Mouse (Mus musculus) kidney, adult 2 months (tissue): ENCODE data around the gene Flywch1. TPM values are rescaled to one million over a fixed set of nuclear protein-coding genes. Genes with fewer than 3 reads are reported as not detected.

ENCODE experiments used
- DNase-seq: peaks from one replicate; pipeline ENCODE4 v3.0.0; 2021
- H3K27ac ChIP-seq: fragments of 200-500 bp; 2 replicates; pipeline ENCODE4 v1.5.1; 2012; ENCODE audit warnings: low read depth, low read length, control low read depth, inconsistent platforms; ENCODE audit not compliant: insufficient read depth
- H3K27me3 ChIP-seq: fragments of 200-500 bp; replicated peaks from 2 replicates; pipeline ENCODE4 v1.6.1; 2012; ENCODE audit warnings: mild to moderate bottlenecking, moderate library complexity, low read length, inconsistent platforms; ENCODE audit not compliant: control insufficient read depth, insufficient read depth
- H3K36me3 ChIP-seq: fragments of 200-500 bp; 2 replicates; pipeline ENCODE4 v1.6.1; 2012; ENCODE audit warnings: mild to moderate bottlenecking, moderate library complexity, low read length, inconsistent platforms; ENCODE audit not compliant: control insufficient read depth, insufficient read depth
- H3K4me1 ChIP-seq: fragments of 200-500 bp; 2 replicates; pipeline ENCODE4 v1.6.1; 2011; ENCODE audit warnings: low read length; ENCODE audit not compliant: control insufficient read depth, insufficient read depth
- H3K4me3 ChIP-seq: fragments of 200-500 bp; 2 replicates; pipeline ENCODE4 v1.5.1; 2011; ENCODE audit warnings: mild to moderate bottlenecking, low read depth, low read length, control low read depth; ENCODE audit not compliant: insufficient read depth
- CTCF ChIP-seq: fragments of 200-500 bp; conservative IDR thresholded peaks from 2 replicates; pipeline ENCODE4 v1.5.1; 2011; ENCODE audit warnings: low read depth, mild to moderate bottlenecking, control low read depth, low read length, moderate library complexity, mixed read lengths; ENCODE audit not compliant: insufficient read depth, insufficient read length
- POLR2A ChIP-seq: fragments of 200-500 bp; IDR thresholded peaks from one replicate; pipeline ENCODE4 v1.6.1; 2011; ENCODE audit warnings: low read depth, low read length, control low read depth
- WGBS: fragments of 180-500 bp; shearing (Covaris S2); methylation state at CpG from one replicate; pipeline ENCODE4 v1.1.7; 2018; 5-methylcytosine and 5-hydroxymethylcytosine counted together
- polyA plus RNA-seq: library from polyadenylated mRNA; depleted of rRNA; stranded (reverse); fragments of >200 nt; gene quantifications from 2 replicates; pipeline ENCODE4 v1.2.3, GENCODE M21; 2012

Flywch1 gene
- polyA plus RNA-seq, 1 experiment: 41.7 TPM

DNA sequence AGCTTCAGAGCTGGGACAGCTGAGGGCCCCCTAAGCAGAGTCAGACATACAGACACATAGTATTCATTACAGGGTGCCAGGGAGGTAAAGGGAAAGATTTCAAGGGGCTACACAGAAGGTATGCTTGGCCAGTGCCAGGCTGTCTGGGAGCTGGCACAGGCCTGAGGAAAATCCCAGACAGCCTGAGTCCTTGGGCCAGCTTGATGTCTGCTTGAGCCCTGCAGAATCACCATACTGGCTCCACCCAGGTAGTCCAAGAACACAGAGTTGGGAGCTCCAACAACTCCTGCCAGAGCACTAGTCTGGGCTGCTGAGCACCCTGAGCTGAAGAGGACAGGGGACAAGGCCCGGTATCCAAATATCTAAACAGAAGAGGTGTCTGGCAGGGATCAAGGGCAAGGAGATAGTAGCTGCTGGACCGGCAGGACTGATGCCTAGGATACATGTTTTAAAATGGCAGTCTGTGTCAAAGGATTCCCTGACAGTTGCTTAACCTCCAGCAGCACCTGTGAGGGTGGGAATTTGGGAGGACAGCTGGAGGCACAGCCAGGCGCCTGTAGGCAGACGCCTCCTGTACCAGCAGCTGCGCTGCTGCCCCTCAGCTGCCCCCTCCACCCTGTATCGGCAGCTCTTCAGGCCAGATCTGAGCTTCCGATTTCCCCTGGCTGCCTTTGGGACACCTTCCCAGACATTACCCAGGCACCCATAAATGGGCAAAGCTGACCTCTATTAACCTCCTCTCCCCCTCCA lies 48.9 kb downstream of the Flywch1 start, which contains the start of gene 1520401A03Rik:
1520401A03Rik (minus strand) TSS at position 408 of the 750 bp plus-strand sequence.
- Histone ChIP-seq H3K4me3 (no peak within 1 kb of the TSS), H3K27ac (no peak within 1 kb of the TSS), H3K27me3 (no peaks in the 10 kb centered on the region), H3K36me3 (no peaks in the 10 kb centered on the region), H3K4me1 (no peaks in the 10 kb centered on the region; the same call in 1 of the 2 replicates)
- 88% methylated on average over 7 of the region's 7 CpGs for WGBS
- TF ChIP-seq CTCF: no peak
- TF ChIP-seq POLR2A: no peak
- no peak for DNase-seq

GRCm38 (mm10) chr17:23721886-23722285 lies 49.5 kb downstream of the Flywch1 start:
- Histone ChIP-seq H3K4me3 (no peak overlapping the region), H3K27me3 (no peaks in the 10 kb centered on the region), H3K36me3 (no peaks in the 10 kb centered on the region), H3K4me1 (no peaks in the 10 kb centered on the region; the same call in 1 of the 2 replicates), H3K27ac (no peak overlapping the region)
- WGBS: 76% methylated on average over 2 of the region's 2 CpGs
- no peak for TF ChIP-seq CTCF
- TF ChIP-seq POLR2A: no peak
- no peak for DNase-seq

DNA sequence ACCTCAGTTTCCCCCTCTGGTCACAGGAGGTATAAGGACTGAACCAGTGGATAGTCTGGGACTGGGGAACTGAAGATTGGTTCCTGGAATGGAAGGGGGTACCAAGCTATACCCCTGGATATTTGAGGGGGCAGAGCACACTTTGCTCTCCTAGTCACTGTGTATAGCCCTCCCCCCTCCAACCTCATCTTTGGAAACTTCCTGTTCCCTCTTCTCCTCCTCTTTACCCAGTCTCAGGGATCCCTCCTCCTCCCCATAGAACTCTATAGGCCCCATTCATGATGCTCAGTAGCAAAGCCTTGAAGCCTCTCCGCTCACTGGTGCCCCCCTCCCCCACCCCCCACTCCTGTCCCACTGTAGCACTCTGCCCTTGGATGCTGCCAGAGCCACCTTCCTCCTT lies 51.9 kb downstream of the Flywch1 start:
- Histone ChIP-seq H3K4me1 (no peaks in the 10 kb centered on the region; the same call in 1 of the 2 replicates), H3K4me3 (no peak overlapping the region), H3K36me3 (no peaks in the 10 kb centered on the region), H3K27me3 (no peaks in the 10 kb centered on the region), H3K27ac (no peak overlapping the region)
- 39% methylated on average over 1 of the region's 1 CpGs for WGBS
- TF ChIP-seq POLR2A: no peak
- TF ChIP-seq CTCF: no peak
- DNase-seq: no peak

DNA sequence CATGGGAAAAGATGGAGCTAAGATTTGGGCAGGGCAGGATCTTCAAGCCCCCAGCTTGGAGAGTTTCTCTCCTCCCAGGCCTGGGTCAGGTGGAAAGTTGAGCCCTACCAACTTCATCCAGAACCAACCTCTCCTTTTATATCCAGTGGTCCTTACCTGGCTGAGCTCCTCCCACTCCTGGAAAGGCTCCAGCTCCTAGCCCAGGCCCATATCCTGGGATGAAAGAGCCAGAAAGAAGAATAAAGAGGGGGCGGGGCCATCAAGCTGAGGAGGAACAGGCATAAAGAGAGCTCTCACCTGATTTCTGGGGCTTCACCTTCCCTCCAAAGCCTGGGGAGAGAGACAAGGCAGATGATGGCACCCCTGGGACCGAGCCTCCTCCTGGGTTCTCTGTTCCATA lies 54.4 kb downstream of the Flywch1 start:
- no peak for TF ChIP-seq POLR2A
- no peak for TF ChIP-seq CTCF
- H3K27me3 ChIP-seq: no peaks in the 10 kb centered on the region
- no peak for DNase-seq
- H3K4me1 ChIP-seq: no peaks in the 10 kb centered on the region; the same call in 1 of the 2 replicates
- 94% methylated on average over 2 of the region's 2 CpGs for WGBS
- H3K4me3 ChIP-seq: no peak overlapping the region
- no peak overlapping the region for H3K27ac ChIP-seq
- no peaks in the 10 kb centered on the region for H3K36me3 ChIP-seq

GRCm38 (mm10) chr17:23706212-23706611 lies 65.2 kb downstream of the Flywch1 start:
- Histone ChIP-seq H3K27ac (no peak overlapping the region), H3K4me3 (no peak overlapping the region), H3K27me3 (no peaks in the 10 kb centered on the region), H3K4me1 (no peaks in the 10 kb centered on the region), H3K36me3 (no peaks in the 10 kb centered on the region)
- WGBS: 3% methylated on average over 3 of the region's 3 CpGs
- peak; percentile 78 for DNase-seq
- no peak for TF ChIP-seq POLR2A
- peak; percentile 91 for TF ChIP-seq CTCF

GRCm38 (mm10) chr17:23705525-23706104 lies 65.8 kb downstream of the Flywch1 start:
- no peak for DNase-seq
- no peaks in the 10 kb centered on the region for H3K36me3 ChIP-seq
- no peak overlapping the region for H3K4me3 ChIP-seq
- no peaks in the 10 kb centered on the region for H3K27me3 ChIP-seq
- WGBS: 76% methylated on average over 7 of the region's 7 CpGs
- no peaks in the 10 kb centered on the region for H3K4me1 ChIP-seq
- TF ChIP-seq POLR2A (no peak), CTCF (no peak)
- no peak overlapping the region for H3K27ac ChIP-seq

- TF ChIP-seq CTCF (no peak), POLR2A (no peak)
- Histone ChIP-seq H3K27ac (no peak overlapping the region), H3K4me1 (no peaks in the 10 kb centered on the region), H3K36me3 (no peaks in the 10 kb centered on the region), H3K4me3 (no peak overlapping the region), H3K27me3 (no peaks in the 10 kb centered on the region)
- WGBS: 47% methylated on average over 7 of the region's 7 CpGs
- no peak for DNase-seq
Measured at GRCm38 (mm10) chr17:23704741-23705140, 66.7 kb downstream of the Flywch1 start.
